Mouse (Mus musculus): ENCODE data around the gene Fmnl1. TPM values are rescaled to one million over a fixed set of nuclear protein-coding genes. Genes with fewer than 3 reads are reported as not detected.

Gene Fmnl1
- polyA plus RNA-seq, 1 experiment = 63.7 TPM

DNA sequence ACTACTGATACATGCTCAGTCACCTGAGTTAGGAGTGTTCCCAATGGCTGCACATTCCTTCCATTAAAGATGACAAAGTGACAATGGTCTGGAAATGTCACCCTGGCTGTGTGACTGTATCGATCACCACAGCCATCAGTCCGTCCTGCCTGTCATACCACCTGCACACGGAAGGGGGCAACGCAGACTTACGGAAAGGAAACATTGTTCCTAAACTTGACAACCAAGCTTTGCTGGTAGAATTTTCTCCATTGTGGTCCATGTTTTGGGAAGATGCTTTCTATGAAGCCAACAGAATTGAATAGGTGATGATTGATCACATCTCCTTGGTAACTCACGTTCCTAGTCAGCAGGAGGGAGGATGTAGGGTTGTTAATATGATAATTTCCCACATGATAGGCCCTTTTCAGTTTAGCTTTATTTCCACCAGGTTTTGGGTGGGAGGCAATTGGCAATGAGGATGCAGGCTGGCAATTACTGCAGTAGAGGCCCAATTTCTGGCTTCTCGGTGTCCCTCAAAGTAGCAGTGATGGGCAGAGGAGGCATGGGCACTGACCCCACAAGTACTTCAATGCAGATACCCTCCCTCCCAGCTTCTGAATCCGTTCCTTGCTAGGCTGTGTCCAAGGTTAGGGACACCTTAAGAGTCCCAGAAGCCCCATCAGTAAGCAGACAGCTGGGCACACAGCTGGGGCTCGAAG is 2.1 kb upstream of the Fmnl1 start:
- peak; percentile 80 to 87 for DNase-seq
- H3K4me1 ChIP-seq (ENCODE audit: control insufficient read depth, insufficient read depth, low read length) = peaks cover 13% of the 10 kb centered on the region
- WGBS = 18% methylated on average over 9 of the region's 9 CpGs
- TF ChIP-seq POLR2A (IDR thresholded peaks at IDR 0.05; ENCODE audit: borderline replicate concordance, insufficient read depth, low read length) (no peak), CTCF (IDR thresholded peaks at IDR 0.05; ENCODE audit: borderline replicate concordance, insufficient read depth, low read depth, low read length) (peak; percentile 100)
- H3K4me3 ChIP-seq (replicated peaks; ENCODE audit: insufficient read depth, low read depth, low read length) = no peak overlapping the region
- no peak overlapping the region for H3K27ac ChIP-seq (ENCODE audit: insufficient read depth, low read length)
- H3K27me3 ChIP-seq (ENCODE audit: control insufficient read depth, insufficient read depth, low read length) = no peaks in the 10 kb centered on the region

DNA sequence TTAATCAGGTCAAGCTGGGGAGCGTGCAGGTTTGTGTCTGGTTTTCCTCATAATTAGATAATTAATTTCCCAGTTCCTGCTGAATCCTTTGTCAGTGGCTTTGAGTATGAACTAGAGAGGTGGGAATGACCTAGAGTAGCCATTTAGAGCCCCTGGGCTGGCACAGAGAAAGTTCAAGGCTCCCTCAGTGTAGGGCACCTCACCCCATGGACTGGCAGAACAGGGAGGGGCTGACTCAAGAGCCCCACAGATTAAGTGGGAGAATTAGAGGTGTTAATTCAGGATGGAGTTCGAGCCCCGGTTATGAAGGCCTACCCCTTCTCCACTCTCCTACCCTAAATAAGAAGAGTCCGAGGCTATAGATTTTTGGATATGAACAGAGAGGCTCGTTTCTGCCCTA is 1.2 kb upstream of the Fmnl1 start:
- no peak for DNase-seq
- 82% methylated on average over 5 of the region's 5 CpGs for WGBS
- no peaks in the 10 kb centered on the region for H3K27me3 ChIP-seq (ENCODE audit: control insufficient read depth, insufficient read depth, low read length)
- no peak overlapping the region for H3K4me3 ChIP-seq (replicated peaks; ENCODE audit: insufficient read depth, low read depth, low read length)
- TF ChIP-seq POLR2A (IDR thresholded peaks at IDR 0.05; ENCODE audit: borderline replicate concordance, insufficient read depth, low read length) (no peak), CTCF (IDR thresholded peaks at IDR 0.05; ENCODE audit: borderline replicate concordance, insufficient read depth, low read depth, low read length) (no peak)
- peaks cover 19% of the 10 kb centered on the region for H3K4me1 ChIP-seq (ENCODE audit: control insufficient read depth, insufficient read depth, low read length)
- H3K27ac ChIP-seq (ENCODE audit: insufficient read depth, low read length) = no peak overlapping the region

GRCm38 (mm10) chr11:103170111-103170493 is 805 bp upstream of the Fmnl1 start:
- Histone ChIP-seq H3K4me3 (replicated peaks; ENCODE audit: insufficient read depth, low read depth, low read length) (peak overlapping the region; percentile 71), H3K27ac (ENCODE audit: insufficient read depth, low read length) (no peak overlapping the region), H3K4me1 (ENCODE audit: control insufficient read depth, insufficient read depth, low read length) (peaks cover 19% of the 10 kb centered on the region), H3K27me3 (ENCODE audit: control insufficient read depth, insufficient read depth, low read length) (no peaks in the 10 kb centered on the region)
- TF ChIP-seq POLR2A (IDR thresholded peaks at IDR 0.05; ENCODE audit: borderline replicate concordance, insufficient read depth, low read length) = no peak
- no peak for TF ChIP-seq CTCF (IDR thresholded peaks at IDR 0.05; ENCODE audit: borderline replicate concordance, insufficient read depth, low read depth, low read length)
- 40% methylated on average over 3 of the region's 3 CpGs for WGBS
- DNase-seq = peak in 1 of 2 experiments; percentile 37

- no peak for DNase-seq
- Histone ChIP-seq H3K27me3 (ENCODE audit: control insufficient read depth, insufficient read depth, low read length) (no peaks in the 10 kb centered on the region), H3K4me1 (ENCODE audit: control insufficient read depth, insufficient read depth, low read length) (peaks cover 19% of the 10 kb centered on the region), H3K4me3 (replicated peaks; ENCODE audit: insufficient read depth, low read depth, low read length) (peak overlapping the region; percentile 71), H3K27ac (ENCODE audit: insufficient read depth, low read length) (peak overlapping the region; percentile 43; the same call in 1 of the 2 replicates)
- under 1% methylated on average over 23 of the region's 23 CpGs for WGBS
- TF ChIP-seq CTCF (IDR thresholded peaks at IDR 0.05; ENCODE audit: borderline replicate concordance, insufficient read depth, low read depth, low read length) = no peak
- TF ChIP-seq POLR2A (IDR thresholded peaks at IDR 0.05; ENCODE audit: borderline replicate concordance, insufficient read depth, low read length) = no peak
Observed at GRCm38 (mm10) chr11:103171286-103171620, 346 bp downstream of the Fmnl1 start.

GRCm38 (mm10) chr11:103171703-103172391 is 940 bp downstream of the Fmnl1 start:
- no peaks in the 10 kb centered on the region for H3K27me3 ChIP-seq (ENCODE audit: control insufficient read depth, insufficient read depth, low read length)

GRCm38 (mm10) chr11:103172392-103173040 is 1.6 kb downstream of the Fmnl1 start:
- peaks cover 19% of the 10 kb centered on the region for H3K4me1 ChIP-seq (ENCODE audit: control insufficient read depth, insufficient read depth, low read length)
- DNase-seq = peak in 1 of 2 experiments; percentile 31
- H3K27ac ChIP-seq (ENCODE audit: insufficient read depth, low read length) = no peak overlapping the region
- H3K27me3 ChIP-seq (ENCODE audit: control insufficient read depth, insufficient read depth, low read length) = no peaks in the 10 kb centered on the region
- no peak for TF ChIP-seq CTCF (IDR thresholded peaks at IDR 0.05; ENCODE audit: borderline replicate concordance, insufficient read depth, low read depth, low read length)
- no peak for TF ChIP-seq POLR2A (IDR thresholded peaks at IDR 0.05; ENCODE audit: borderline replicate concordance, insufficient read depth, low read length)
- peak overlapping the region; percentile 71 for H3K4me3 ChIP-seq (replicated peaks; ENCODE audit: insufficient read depth, low read depth, low read length)
- 72% methylated on average over 6 of the region's 6 CpGs for WGBS

More at GRCm38 (mm10) chr11:103171703-103172391, 940 bp downstream of the Fmnl1 start:
- Histone ChIP-seq H3K4me3 (replicated peaks; ENCODE audit: insufficient read depth, low read depth, low read length) (peak overlapping the region; percentile 71), H3K27ac (ENCODE audit: insufficient read depth, low read length) (0 out of 2 replicates have a peak overlapping the region, but pooled peaks have one; percentile 37), H3K4me1 (ENCODE audit: control insufficient read depth, insufficient read depth, low read length) (peaks cover 19% of the 10 kb centered on the region)
- TF ChIP-seq CTCF (IDR thresholded peaks at IDR 0.05; ENCODE audit: borderline replicate concordance, insufficient read depth, low read depth, low read length) (no peak), POLR2A (IDR thresholded peaks at IDR 0.05; ENCODE audit: borderline replicate concordance, insufficient read depth, low read length) (no peak)
- WGBS = 63% methylated on average over 9 of the region's 9 CpGs
- peak in 1 of 2 experiments; percentile 34 for DNase-seq

- DNase-seq = no peak
- TF ChIP-seq CTCF (IDR thresholded peaks at IDR 0.05; ENCODE audit: borderline replicate concordance, insufficient read depth, low read depth, low read length) = no peak
- TF ChIP-seq POLR2A (IDR thresholded peaks at IDR 0.05; ENCODE audit: borderline replicate concordance, insufficient read depth, low read length) = no peak
- 87% methylated on average over 7 of the region's 7 CpGs for WGBS
- H3K4me3 ChIP-seq (replicated peaks; ENCODE audit: insufficient read depth, low read depth, low read length) = no peak overlapping the region
- H3K27me3 ChIP-seq (ENCODE audit: control insufficient read depth, insufficient read depth, low read length) = no peaks in the 10 kb centered on the region
- no peak overlapping the region for H3K27ac ChIP-seq (ENCODE audit: insufficient read depth, low read length)
- peaks cover 19% of the 10 kb centered on the region for H3K4me1 ChIP-seq (ENCODE audit: control insufficient read depth, insufficient read depth, low read length)
Observed at GRCm38 (mm10) chr11:103173041-103173770, 2.3 kb downstream of the Fmnl1 start.

Measured in cerebellum, adult 2 months (tissue).